Mouse (Mus musculus) R1 (cell line): ENCODE measurements at regions not wholly inside any gene's neighbourhood (a gene's known extent, or its start where the extent isn't known, plus 50 kb on each side); places are given as distances from the start of the nearest gene placed in this dataset.

Experiments
- DNase-seq: peaks from one replicate; pipeline ENCODE4 v3.0.0-alpha.2; 2018; ENCODE audit warnings: low read depth, low spot score

GRCm38 (mm10) chr15:38351701-38352100, 926.3 kb downstream of the 4930447A16Rik start:
- peak; percentile 71 for DNase-seq

GRCm38 (mm10) chr15:38353371-38353770, 928.0 kb downstream of the 4930447A16Rik start:
- DNase-seq = no peak

DNA sequence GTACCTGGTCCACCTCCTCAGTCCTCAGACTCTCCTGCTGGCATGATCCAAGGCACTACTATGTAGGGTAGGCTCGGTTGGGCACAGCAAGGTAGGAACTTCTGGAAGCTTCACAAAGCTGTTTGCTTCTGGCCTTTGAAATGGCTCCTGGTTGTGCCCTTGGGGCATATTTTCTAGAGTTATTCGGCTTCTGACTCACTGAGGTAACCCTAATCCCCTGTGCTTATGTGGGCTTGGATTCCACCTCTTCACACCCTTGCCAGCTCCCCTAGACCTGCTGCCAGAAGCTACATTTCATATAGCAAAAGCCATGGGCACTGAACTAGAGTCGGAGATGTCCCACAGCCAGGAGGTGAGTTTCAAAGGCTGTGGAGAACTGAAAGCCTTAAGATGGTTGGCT, 933.7 kb downstream of the 4930447A16Rik start:
- DNase-seq = no peak

DNA sequence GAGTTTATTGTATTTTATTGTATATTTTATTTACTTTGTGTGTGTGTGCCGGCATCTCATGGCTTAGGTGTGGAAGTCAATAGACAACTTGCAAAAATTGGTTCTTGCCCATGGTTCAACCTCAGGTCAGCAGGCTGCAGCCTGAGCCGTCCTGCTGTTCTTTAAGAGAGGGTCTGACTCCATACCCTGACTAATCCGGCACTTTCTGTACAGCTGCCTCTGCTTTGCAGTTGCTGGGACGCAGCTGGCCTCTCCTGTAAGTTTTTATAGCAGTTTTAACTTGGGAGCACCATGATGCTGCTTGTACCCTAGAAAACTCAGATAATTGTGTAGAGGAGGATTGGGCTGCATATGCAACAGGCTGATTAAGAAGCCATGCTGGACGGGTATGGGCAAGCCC, 938.2 kb downstream of the 4930447A16Rik start:
- no peak for DNase-seq

DNA sequence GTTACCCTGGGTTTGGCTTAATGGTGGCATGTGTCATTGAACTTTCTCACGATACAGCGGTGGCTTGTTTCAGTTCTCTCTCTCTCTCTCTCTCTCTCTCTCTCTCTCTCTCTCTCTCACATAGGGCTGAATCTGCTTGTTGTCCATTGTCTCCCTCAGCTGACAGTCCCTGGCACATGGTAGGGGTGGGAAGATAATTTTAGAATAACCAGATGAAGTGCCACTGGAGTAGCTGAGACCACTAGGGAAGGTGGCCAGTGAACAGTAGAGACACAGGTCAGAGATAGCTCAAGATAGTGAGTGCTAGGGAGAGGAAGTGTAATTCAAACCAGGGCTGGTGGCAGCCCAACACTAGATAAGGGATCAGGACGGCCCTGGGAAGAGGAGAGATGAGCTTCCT, 938.7 kb downstream of the 4930447A16Rik start:
- no peak for DNase-seq

GRCm38 (mm10) chr15:38367643-38368042, 942.3 kb downstream of the 4930447A16Rik start:
- DNase-seq = no peak

- DNase-seq = no peak
These were observed 942.9 kb downstream of the 4930447A16Rik start for GRCm38 (mm10) chr15:38368291-38368690.

- DNase-seq = no peak
These were observed 946.2 kb downstream of the 4930447A16Rik start for GRCm38 (mm10) chr15:38371404-38372090.

- peak; percentile 93 for DNase-seq
These were observed 948.4 kb downstream of the 4930447A16Rik start for GRCm38 (mm10) chr15:38373797-38374196.

GRCm38 (mm10) chr15:38374786-38375185, 949.4 kb downstream of the 4930447A16Rik start:
- DNase-seq = peak; percentile 50

DNA sequence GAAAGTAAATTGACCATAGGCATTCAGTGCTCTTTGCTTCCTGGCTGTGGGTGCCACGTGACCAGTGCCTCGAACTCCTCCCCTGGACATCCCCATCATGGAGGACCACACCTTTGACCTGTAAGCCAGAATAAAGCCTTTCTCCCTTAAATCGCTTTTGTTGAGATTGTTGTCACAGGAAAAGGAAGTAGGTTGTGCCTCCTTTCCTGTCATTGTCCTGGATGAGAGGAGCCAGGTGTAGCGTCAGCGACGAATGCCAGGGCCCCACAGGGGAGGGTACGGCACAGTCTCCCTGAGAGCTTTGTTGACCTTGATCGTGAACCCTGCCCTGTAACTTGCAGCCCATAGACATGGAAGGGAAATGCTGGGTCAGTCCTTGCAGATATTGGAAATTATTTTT, 952.8 kb downstream of the 4930447A16Rik start:
- no peak for DNase-seq

DNA sequence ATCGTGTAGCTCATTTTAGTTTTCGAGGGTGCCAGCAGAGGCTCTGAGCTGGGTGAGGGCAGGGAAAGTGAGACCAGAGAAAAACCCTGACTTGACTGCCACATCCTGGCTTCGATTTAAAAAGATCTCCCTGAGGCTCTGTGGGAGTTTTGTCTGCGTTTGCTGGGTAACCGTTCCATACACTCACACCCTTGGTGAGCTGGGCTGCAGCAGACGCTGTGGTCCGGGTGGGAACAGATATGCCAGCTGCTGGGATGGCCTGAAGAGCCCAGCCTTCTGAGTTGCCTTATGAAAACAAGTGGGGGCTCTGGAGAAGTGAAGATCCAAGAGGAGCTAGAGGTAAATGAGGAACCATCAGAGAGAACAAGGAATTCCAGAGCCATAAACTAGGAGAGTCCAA, 962.3 kb downstream of the 4930447A16Rik start:
- DNase-seq = no peak

DNA sequence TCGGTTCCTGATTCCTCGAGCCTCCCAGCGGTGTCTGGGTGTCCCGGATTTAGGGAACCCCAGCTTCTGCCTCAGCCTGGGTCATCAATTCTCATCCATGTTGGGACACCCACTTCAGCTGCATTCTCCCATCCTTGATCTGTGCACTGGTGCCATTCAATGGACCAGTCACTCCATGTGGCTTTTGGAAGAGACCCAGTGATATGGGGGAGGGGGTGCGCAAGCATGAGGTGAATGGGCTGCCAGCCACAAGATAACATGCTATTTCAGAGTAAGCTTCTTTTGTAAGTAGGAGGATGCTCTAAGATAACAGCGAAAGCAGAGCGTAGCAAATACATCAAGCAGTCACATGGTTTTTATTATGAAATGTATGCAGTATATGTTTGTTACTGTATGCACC, 963.1 kb downstream of the 4930447A16Rik start:
- DNase-seq = no peak

GRCm38 (mm10) chr15:38390450-38390849, 965.1 kb downstream of the 4930447A16Rik start:
- no peak for DNase-seq

- DNase-seq = peak; percentile 67
These were observed 966.1 kb downstream of the 4930447A16Rik start for GRCm38 (mm10) chr15:38391420-38391819.

GRCm38 (mm10) chr15:38391860-38392259, 966.5 kb downstream of the 4930447A16Rik start:
- peak; percentile 53 for DNase-seq

DNA sequence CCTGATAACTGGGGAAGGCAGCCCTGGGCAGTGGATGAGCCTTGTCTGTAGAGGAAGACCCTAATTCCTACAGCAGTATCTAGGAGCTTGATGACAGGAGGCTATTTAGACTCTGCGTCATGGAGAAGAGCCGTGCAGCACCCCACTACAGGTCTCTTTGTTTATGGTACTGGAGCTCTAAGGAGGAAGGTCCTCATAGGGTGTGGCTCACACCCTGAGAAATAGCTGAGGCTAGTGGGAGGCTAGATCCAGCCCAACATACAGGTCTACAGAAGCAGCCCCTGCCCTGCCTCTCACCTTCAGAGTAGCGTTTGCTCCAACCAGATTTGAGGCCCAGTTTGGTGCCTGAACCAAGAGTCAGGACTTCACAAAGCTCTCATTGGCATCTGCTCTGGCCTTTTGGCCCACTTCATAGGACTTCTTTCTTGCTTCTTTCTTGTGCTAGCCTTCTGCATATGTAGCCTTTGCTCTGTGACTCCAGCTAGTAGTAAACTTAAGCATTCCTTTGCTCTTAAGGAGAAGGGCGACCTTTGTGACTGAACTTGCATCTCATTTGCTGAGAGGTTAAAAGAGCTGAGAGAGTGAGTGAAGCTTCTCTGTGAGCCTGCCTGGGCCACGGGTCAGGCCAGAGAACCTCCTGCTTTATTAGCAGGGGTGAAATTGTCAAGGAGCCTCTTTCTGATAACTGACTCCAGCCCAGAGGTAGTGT, 967.2 kb downstream of the 4930447A16Rik start:
- peak; percentile 43 for DNase-seq

GRCm38 (mm10) chr15:38398852-38399251, 973.5 kb downstream of the 4930447A16Rik start:
- DNase-seq = no peak

DNA sequence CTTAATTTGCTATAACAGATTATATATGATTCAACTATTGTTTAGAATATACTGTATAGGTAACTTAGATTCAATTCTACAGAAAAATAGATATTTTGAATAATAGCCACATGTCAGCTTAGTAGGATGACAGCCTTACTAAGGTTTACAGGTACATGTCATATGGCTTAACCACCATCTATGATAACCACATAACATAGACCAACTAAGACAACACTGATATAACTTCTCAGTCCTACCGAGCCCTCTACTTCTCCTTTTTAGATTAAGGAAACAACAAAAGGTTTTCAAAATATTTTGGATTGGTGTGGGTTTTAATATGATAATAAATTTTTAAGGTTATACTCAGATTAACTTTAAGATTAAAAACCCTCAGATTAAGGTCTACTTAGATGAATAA, 977.4 kb downstream of the 4930447A16Rik start:
- DNase-seq = no peak

DNA sequence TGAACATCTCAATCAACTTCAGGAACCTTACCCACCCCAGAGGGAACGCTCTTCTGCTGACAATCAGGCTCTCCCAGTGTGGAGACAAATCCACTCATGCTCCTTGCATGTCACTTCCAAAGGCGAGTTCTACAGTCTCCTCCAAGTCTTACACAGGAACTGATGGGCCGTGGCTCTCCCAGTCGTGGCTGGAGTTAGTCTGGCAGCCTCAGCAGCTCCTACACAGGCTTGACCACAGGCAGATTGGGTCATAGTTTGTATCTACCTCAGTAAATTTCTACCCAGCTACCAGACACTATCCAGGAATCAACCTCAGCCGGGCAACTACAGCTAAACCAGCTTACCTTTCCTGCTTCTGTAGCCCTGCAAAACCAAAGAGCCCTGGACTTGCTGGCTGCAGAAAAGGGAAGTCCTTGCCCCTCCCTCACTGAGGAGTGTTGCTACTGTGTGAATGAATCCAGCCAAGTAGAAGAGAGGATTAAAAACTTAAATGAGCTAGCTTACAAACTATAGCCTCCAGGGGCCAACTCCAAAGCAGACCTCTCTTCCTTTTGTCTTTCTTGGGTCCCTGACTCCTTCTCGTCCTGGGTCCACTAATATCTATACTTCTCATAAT, 978.5 kb downstream of the 4930447A16Rik start:
- DNase-seq = no peak

- peak; percentile 91 for DNase-seq
These were observed 981.0 kb downstream of the 4930447A16Rik start for GRCm38 (mm10) chr15:38406114-38406960.

GRCm38 (mm10) chr15:38407476-38407875, 982.1 kb downstream of the 4930447A16Rik start:
- no peak for DNase-seq
